Mouse (Mus musculus): Measurements from ENCODE around the gene Fut11.
A peak's percentile ranks its signal among the peaks of the same experiment; 100 is the strongest.
"Not testable (repeated sequence)": the region's sequence is repeated elsewhere in the genome, so short reads cannot be mapped to it uniquely, and the experiment has no call there.

Gene Fut11

DNA sequence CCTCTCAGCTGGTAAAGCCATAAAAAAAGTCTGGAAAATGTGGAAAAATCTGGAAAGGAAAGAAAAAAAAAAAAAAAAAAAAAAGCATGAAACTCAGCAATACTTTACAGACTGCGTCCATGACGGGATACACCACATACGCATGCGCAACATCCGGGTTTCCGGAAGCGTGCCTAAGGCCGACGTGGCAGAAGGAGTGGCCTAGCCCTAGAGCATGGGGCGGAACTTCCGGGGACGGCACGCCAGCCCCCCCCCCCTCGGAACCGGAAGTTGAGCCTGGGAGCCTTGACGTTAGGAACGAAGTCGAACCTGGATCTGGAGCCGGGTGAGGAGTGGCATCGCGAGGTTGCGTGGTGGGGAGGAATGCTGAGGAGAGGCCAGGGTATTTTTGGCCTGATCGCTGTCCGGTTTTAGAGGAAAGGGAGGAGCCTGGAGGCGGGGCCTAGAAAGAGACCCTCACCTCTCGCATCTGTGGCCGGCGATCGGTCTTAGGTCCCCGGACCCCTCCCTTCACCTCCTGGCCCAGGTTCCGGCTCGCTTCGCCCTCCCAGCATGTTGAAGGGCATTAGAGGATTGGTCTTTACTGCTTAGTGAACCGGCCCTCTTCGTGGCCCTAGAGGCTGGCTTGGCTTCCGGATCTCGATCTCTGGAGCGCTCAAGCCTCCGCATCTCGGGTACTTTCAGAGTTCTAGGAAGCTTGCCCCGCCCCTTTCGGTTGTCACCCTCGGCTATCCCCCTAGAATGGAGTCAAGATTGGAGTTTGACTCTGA is 20.5 kb upstream of the Fut11 start, which contains the start of gene Sec24c:
TSS of gene Sec24c (plus strand) at position 245 of the 770 bp plus-strand sequence.
- DNase-seq (ENCODE audit: low spot score) = peak; percentile 96

DNA sequence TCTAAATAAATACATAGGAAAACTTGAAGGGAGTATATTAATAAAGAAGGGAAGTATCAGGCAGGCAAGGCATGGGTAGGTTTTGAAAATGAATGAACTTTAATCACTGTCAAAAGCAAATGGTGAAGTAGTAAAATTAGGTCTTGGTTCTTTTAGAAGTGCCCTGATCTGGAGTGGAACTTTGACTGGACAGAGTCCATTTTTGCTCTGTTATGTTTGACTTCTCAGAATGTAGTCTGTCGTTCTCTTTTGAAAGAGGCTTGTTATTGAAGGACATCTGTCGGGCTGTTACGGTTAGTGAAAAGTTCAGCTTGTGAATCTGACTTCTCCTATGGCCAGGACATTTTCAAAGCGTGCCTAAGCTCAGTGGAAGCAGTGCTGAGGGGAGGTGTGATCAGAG is 16.9 kb upstream of the Fut11 start:
- no peak for DNase-seq (ENCODE audit: low spot score)

DNA sequence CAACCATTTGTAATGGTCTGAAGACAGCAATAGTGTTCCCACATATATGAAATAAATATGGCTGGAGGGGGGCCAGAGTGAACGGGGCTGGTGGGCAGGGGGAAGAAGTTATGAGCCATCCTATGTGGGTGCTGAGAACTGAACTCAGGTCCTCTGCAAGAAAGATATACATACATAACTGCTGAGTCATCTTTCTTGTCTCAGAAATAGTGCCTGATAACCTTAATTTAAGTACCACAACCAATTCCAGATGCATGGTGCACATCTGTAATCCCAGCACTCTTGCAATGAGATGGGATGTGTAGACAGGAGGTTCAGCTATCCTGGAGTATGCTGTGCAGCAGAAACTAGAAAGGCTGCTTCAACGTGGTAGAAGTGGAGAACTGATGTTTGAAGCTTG is 13.0 kb upstream of the Fut11 start:
- no peak for DNase-seq (ENCODE audit: low spot score)

DNA sequence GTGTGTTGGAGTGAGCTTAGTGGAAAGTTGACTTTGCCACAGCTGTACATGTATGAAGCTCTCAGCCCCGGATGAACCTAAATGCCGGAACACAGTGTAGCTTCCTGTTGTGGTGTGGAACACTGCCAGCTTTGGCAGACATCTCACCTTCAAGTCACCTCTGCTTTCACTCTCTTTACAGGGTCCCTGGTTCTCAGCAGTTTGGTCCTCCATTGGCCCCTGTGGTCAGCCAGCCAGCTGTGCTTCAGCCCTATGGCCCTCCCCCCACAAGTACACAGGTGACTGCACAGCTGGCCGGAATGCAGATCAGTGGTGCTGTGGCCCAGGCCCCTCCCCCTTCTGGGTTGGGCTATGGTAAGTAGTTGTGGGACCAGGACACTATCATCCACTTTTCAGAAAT is 12.3 kb upstream of the Fut11 start:
- no peak for DNase-seq (ENCODE audit: low spot score)

DNA sequence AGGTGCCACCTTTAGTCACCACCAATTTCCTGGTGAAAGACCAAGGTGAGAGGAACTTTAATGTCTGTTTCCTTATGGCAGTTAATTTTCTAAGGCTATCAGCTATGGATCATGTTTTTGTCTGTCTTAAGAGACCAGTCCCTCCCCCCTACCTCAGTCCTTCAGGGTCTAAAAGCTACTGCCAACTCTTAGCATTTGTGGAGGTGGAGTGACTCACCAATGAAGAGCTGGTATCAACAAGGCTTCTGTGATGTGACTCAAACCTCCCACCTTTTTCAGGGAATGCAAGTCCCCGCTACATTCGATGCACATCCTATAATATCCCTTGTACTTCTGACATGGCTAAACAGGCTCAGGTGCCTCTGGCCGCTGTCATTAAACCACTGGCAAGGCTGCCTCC is 8.2 kb upstream of the Fut11 start:
- DNase-seq (ENCODE audit: low spot score) = no peak

DNA sequence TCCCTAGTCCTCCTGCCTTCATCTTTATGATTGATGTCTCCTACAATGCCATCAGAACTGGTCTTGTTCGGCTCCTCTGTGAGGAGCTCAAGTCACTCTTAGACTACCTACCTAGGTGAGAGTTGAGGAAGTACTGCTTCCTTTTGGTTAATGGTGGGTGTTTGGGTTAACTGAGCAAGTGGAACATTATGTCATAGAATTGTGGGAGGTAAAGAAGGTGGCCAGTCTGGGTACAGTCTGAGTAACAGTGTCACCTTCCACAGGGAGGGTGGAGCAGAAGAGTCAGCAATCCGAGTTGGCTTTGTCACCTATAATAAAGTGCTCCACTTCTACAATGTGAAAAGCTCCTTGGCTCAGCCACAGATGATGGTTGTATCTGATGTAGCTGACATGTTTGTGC is 5.8 kb upstream of the Fut11 start:
- no peak for DNase-seq (ENCODE audit: low spot score)

GRCm38 (mm10) chr14:20691772-20692171 is 3.0 kb upstream of the Fut11 start:
- DNase-seq (ENCODE audit: low spot score) = no peak

DNA sequence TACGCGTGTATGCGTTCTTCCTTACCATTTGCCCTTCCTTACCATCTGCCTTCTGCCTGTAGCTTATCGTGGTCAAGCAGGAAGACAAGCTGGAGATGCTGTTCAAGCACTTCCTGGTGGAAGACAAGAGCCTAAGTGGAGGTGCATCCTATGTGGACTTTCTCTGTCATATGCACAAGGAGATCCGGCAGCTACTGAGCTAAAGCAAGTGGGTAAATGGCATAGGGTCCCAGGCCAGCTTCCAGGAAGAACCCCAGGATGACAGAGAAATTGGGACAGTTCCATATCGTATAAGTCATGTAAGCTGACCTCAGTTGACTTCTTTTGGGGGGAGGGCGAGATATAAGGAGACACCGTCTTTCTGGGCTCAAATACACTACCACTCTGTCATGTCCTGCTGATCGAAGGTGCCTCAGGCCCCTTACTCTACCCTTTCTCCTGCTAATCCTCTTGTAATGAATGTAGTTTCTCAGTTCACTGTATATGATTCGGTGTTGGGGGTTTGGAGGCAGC is 1.1 kb upstream of the Fut11 start:
- DNase-seq (ENCODE audit: low spot score) = no peak

GRCm38 (mm10) chr14:20694185-20694883 is 434 bp upstream of the Fut11 start:
- DNase-seq (ENCODE audit: low spot score) = no peak

DNA sequence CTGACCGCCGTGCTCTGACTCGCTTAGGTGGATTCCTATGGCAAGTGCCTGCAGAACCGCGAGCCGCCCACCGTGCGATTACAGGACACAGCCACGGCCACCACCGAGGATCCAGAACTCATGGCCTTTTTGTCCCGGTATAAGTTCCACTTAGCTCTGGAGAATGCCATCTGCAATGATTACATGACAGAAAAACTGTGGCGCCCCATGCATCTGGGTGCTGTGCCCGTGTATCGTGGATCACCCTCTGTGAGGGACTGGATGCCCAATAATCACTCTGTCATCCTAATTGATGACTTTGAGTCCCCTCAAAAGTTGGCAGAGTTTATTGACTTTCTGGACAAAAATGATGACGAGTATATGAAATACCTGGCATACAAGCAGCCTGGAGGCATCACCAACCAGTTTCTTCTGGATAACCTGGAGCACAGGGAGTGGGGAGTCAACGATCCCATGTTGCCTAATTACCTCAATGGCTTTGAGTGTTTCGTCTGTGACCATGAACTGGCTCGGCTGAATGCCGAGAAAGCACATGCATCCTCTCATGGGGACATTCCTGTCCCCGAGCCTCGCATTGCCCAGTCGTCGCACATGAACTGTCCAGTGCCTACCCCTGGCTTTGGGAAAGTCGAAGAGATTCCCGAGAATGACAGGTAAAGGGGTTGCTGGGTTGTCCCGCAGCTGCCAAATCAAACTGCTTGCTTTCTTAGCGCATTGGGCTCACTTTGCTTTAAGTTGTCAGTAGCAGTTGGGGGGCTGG is 1.2 kb downstream of the Fut11 start:
- no peak for DNase-seq (ENCODE audit: low spot score)

DNA sequence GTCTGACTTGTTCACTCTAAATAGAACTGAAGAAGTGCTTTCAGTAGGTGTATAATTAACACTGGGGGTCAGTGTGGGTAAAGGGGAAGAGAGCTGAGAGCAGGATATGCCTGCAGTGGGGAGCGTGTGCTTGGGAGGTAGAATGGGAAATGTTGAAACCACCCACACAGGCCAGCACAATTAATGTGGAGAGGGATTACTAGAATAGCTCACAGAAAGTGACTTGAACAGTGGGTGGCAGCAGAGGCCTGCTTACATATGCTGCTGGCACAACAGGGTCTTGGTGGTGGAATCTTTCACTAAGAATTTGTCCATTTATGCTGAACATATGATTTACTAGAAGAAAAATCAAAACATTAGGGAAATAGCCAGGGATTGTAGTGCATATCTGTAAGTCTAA is 2.2 kb downstream of the Fut11 start:
- no peak for DNase-seq (ENCODE audit: low spot score)

DNA sequence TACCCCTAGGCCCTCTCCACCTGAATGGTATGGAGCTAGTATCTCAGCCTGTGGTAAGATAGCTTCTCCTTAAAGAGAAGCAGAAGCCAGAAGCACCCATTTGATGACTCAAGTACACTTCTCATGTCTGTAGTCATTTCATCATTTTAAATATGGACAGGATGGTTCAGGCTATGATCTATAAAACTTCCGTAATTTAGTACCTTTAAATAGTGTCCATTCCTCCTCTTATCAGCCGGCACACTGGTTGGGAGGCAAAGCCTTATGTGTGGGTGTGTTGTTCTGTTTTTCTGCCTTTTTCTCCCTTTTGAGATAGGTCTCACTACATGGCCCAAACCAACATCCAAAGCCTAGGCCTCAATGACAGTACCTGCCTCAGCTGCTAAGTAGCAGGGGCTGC is 3.7 kb downstream of the Fut11 start:
- no peak for DNase-seq (ENCODE audit: low spot score)

DNA sequence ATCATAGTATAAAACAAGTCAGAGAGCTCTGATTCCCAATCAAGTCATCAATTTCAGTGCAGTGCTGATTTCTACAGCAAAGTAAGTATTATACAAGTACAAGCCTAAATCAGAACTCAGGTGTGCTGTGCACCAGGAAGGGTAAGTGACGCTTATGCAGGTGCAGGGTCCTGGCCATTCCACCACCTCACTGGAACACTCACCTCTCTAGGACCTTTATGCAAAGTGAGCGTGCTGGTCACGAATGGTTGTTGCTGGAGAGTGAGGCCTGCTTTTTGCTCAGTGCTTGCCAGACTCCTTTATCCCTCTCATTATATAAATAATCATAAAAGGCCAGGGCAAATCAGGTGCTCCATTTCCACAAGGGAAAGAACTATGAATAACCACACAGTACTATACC is 5.6 kb downstream of the Fut11 start:
- DNase-seq (ENCODE audit: low spot score) = no peak

GRCm38 (mm10) chr14:20701554-20701953 is 6.8 kb downstream of the Fut11 start:
- no peak for DNase-seq (ENCODE audit: low spot score)

DNA sequence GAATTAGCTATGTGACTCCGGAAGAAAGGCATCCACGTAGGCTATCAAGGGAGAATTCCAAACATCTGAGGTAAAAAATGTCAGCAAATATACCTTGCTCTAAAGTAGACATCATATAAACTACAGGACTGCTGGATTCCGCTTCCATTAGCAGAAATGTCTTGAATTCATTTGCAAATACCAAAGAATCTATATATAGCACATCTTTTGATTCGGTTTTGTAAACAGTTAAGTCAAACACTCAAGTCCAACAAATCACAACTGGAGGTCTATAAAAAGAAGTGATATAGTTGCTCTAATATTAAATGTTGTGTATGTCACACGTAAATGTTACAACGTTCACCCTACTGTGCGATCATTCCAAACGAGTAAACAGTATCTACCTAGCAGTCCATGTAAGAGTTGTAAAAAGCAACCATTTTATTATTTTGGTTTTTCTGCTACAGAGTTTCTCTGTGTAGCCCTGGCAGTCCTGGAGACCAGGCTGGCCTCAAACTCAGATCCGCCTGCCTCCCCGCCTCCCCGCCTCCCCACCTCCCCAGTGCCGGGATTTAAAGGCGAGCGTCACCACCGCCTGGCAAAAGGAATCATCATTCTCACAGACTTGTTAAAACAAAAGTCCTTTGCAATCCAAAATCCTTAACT is 7.5 kb downstream of the Fut11 start:
- no peak for DNase-seq (ENCODE audit: low spot score)

GRCm38 (mm10) chr14:20702741-20703381 is 8.1 kb downstream of the Fut11 start, which contains the start of gene Chchd1:
Gene Chchd1 (plus strand): TSS chr14:20703006.
- DNase-seq (ENCODE audit: low spot score) = peak; percentile 94

- DNase-seq (ENCODE audit: low spot score) = not testable (repeated sequence)
These were observed 8.7 kb downstream of the Fut11 start for GRCm38 (mm10) chr14:20703461-20703860.

DNA sequence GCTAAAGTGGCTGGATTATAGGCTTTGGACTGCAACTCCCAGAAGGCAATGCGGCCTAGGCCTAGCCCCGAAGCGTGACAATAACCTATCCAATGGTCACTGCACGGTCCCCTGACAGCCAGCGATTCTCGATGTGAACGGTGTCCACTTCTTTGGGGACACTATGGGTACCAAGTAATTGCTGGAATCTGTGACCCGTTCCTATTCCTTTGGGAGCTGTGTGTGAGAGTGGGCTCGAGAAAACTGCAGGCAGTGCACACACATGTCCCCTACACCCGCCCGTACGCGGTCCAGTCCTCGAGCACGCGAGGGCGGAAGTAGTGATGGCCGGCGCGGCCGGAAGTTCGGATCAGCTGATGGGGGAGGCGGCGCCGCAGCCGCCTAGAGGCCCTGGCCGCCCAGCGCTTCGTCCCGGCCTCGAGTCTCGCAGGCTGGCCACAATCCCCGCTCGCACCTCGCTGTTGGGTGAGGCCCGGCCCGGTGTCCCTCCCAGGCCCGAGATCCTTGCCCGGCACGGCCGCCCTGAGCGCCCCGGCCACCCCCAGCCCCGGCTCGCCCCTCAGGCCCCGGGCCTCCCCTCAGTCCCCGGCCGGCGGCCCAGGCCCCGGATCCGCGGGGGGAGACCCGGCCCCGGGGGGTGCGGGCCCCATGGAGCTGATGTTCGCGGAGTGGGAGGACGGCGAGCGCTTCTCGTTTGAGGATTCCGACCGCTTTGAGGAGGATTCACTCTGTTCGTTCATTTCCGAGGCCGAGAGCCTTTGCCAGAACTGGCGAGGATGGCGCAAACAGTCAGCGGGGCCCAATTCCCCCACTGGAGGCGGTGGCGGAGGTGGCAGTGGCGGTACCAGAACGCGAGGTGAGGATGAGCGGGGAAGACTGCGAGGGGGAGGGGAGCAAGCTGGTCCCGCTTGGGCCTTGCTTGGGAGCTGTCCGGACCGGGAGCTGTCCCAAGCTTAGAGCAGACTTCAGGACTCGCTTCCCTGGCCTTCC is 12.7 kb downstream of the Fut11 start, which contains the start of gene Zswim8:
TSS of gene Zswim8 (plus strand) at position 352 of the 990 bp plus-strand sequence.
- DNase-seq (ENCODE audit: low spot score) = peak; percentile 77

GRCm38 (mm10) chr14:20708239-20708638 is 13.5 kb downstream of the Fut11 start:
- no peak for DNase-seq (ENCODE audit: low spot score)

- no peak for DNase-seq (ENCODE audit: low spot score)
These were observed 19.1 kb downstream of the Fut11 start for GRCm38 (mm10) chr14:20713832-20714231.
